Mouse (Mus musculus) megakaryocyte, embryonic 14.5 days (primary cell): Measurements from ENCODE around the gene Tnfrsf13b.

Experiments
- FLI1 ChIP-seq: IDR thresholded peaks from 2 replicates; pipeline ENCODE4 v1.6.1; 2012; ENCODE audit warnings: low read length, inconsistent platforms, mixed read lengths
- GATA1 ChIP-seq: IDR thresholded peaks from 3 replicates; pipeline ENCODE4 v1.6.1; 2012; ENCODE audit warnings: mixed read lengths, low read length, inconsistent platforms, borderline replicate concordance

GRCm38 (mm10) chr11:61164881-61165280 lies 38.3 kb downstream of the Tnfrsf13b start:
- TF ChIP-seq GATA1: no peak
- no peak for TF ChIP-seq FLI1
